Mouse (Mus musculus) kidney, adult 2 months (tissue): ENCODE data around the gene Prn.

Source experiments
- CTCF ChIP-seq: fragments of 200-500 bp; conservative IDR thresholded peaks from 2 replicates; pipeline ENCODE4 v1.5.1; 2011; ENCODE audit warnings: low read depth, mild to moderate bottlenecking, control low read depth, low read length, moderate library complexity, mixed read lengths; ENCODE audit not compliant: insufficient read depth, insufficient read length
- POLR2A ChIP-seq: fragments of 200-500 bp; IDR thresholded peaks from one replicate; pipeline ENCODE4 v1.6.1; 2011; ENCODE audit warnings: low read depth, low read length, control low read depth

DNA sequence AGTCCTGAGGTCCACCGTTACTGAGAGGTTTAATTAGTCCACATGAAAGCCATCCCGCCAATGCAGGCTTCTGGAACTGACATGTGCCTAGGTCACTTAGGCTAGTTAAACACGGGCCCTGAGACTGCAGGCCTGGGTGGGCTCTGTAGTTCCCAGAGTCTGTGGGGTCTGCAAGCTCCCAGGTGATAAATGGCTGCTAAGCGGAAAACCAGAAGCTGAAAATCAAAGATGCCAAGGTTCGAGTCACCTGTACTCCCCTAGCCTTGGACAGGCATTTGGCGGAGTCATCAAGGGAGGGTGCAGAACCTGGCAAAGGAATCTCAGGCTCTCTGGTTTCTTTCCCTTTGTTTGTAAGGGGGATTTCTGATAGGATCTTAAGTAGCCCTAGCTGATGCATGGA, 31.7 kb downstream of the Prn start:
- TF ChIP-seq POLR2A, result no peak
- TF ChIP-seq CTCF, result no peak
